Mouse (Mus musculus): ENCODE data around the gene Rdm1. TPM values are rescaled to one million over a fixed set of nuclear protein-coding genes. Genes with fewer than 3 reads are reported as not detected.
A peak's percentile ranks its signal among the peaks of the same experiment; 100 is the strongest.
"Not testable (repeated sequence)": the region's sequence is repeated elsewhere in the genome, so short reads cannot be mapped to it uniquely, and the experiment has no call there.

Gene Rdm1
- total and polyA plus RNA-seq, 3 experiments: 6.5 to 6.8 TPM; not detected in 1

DNA sequence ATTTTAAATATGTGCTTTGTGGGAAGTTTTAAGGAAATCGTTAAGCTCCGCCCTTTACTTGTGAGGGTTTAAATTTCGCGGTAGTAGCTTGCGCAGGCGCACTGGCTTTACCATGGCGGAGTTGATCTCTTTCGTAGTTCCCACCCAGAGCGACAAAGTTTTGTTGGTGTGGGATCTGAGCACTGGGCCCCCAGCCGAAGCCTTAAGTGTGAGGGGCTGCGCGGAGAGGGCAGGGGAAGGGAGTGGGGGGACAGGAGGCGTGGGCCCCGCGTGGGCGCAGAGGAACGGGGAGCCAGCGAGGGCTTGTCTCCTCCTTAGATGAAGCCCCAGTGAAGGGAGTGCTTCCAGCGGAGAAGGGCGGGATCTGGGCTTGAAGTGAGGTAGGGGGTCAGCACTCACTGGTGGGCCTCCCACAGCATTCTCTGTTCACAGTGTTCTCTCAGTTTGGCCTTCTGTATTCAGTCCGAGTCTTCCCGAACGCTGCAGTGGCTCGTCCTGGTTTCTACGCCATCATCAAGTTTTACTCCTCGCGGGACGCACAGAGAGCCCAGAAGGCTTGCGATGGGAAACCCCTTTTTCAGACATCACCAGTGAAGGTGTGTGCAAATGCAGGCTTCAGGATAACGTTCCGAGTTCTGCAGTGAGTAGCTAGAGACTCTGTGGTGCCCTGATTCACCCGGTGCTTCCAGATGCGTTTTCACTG lies 1.0 kb downstream of the Rdm1 start (continued):
- TF ChIP-seq ZMIZ1 (IDR thresholded peaks at IDR 0.05; ENCODE audit: low read depth, low read length) (peak; percentile 84), JUND (IDR thresholded peaks at IDR 0.05; ENCODE audit: low read depth, low read length) (no peak), CTCF (IDR thresholded peaks at IDR 0.05 in 2 of 3, conservative IDR thresholded peaks at IDR 0.05 in 1 of 3; ENCODE audit: control insufficient read depth in 1 of 3, insufficient read depth in 1 of 3, low read depth in 2 of 3, low read length in 3 of 3, poor library complexity in 1 of 3, severe bottlenecking in 1 of 3) (no peak), POLR2AphosphoS5 (IDR thresholded peaks at IDR 0.05; ENCODE audit: borderline replicate concordance, low read depth, low read length) (peak; percentile 87), KAT2A (conservative IDR thresholded peaks at IDR 0.05; ENCODE audit: low read depth, low read length) (no peak), TBP (IDR thresholded peaks at IDR 0.05; ENCODE audit: low read depth, low read length) (peak; percentile 82), E2F4 (IDR thresholded peaks at IDR 0.05; ENCODE audit: borderline replicate concordance, low read depth, low read length) (no peak), BHLHE40 (IDR thresholded peaks at IDR 0.05; ENCODE audit: borderline replicate concordance, low read depth, low read length) (no peak), MEF2A (IDR thresholded peaks at IDR 0.05; ENCODE audit: extremely low read depth, insufficient replicate concordance, low read depth, low read length, poor library complexity, severe bottlenecking) (no peak), ETS1 (IDR thresholded peaks at IDR 0.05; ENCODE audit: low read depth, low read length) (peak; percentile 75), MAZ (IDR thresholded peaks at IDR 0.05; ENCODE audit: low read depth, low read length) (no peak; the same call in 1 of the 2 replicates), TAL1 (IDR thresholded peaks at IDR 0.05; ENCODE audit: low read length) (no peak), GATA1 (IDR thresholded peaks at IDR 0.05; ENCODE audit: low read depth, low read length) (no peak), MYC (IDR thresholded peaks at IDR 0.05; ENCODE audit: low read depth, low read length) (peak; percentile 11; the same call in 1 of the 2 replicates), EP300 (IDR thresholded peaks at IDR 0.05; ENCODE audit: low read depth in 1 of 2, low read length in 2 of 2) (no peak), ELF1 (IDR thresholded peaks at IDR 0.05; ENCODE audit: low read depth, low read length) (no peak)

- DNase-seq (ENCODE audit: low read depth, low spot score): peak; percentile 53
- H3K9ac ChIP-seq (ENCODE audit: control insufficient read depth, low read depth, low read length, poor library complexity, severe bottlenecking); H3K79me2 ChIP-seq (ENCODE audit: control insufficient read depth, insufficient read depth, low read length, poor library complexity); H3K36me3 ChIP-seq (ENCODE audit: control insufficient read depth in 1 of 2, insufficient read depth in 2 of 2, low read length in 2 of 2); H3K27me3 ChIP-seq (ENCODE audit: control insufficient read depth in 1 of 2, insufficient read depth in 2 of 2, low read length in 2 of 2); H3K27ac ChIP-seq (ENCODE audit: control insufficient read depth, low read depth, low read length); H3K9me3 ChIP-seq (replicated peaks; ENCODE audit: insufficient read depth, low read length); H3K4me3 ChIP-seq (ENCODE audit: control insufficient read depth in 1 of 2, insufficient read depth in 1 of 2, low read depth in 2 of 2, low read length in 2 of 2): not testable (repeated sequence)
- peaks cover 0 to 10% of the 10 kb centered on the region in 2 experiments; a peak in 2 of 4 replicates for H3K4me1 ChIP-seq (ENCODE audit: control insufficient read depth in 1 of 2, insufficient read depth in 2 of 2, low read length in 2 of 2)
- 0 out of 2 replicates have a peak, but pooled peaks have one; percentile 48 for TF ChIP-seq MYC (IDR thresholded peaks at IDR 0.05; ENCODE audit: low read depth, low read length)
- peak; percentile 58; the same call in 1 of the 2 replicates for TF ChIP-seq TBP (IDR thresholded peaks at IDR 0.05; ENCODE audit: low read depth, low read length)
- TF ChIP-seq USF1 (IDR thresholded peaks at IDR 0.05; ENCODE audit: low read depth, low read length): peak; percentile 51; the same call in 1 of the 2 replicates
- peak; percentile 79 for TF ChIP-seq ZNF384 (IDR thresholded peaks at IDR 0.05; ENCODE audit: low read depth, low read length)
Measured at GRCm38 (mm10) chr11:101628733-101629417, 1.9 kb downstream of the Rdm1 start.
